Mouse (Mus musculus) MEL (cell line): ENCODE data around the gene Csnk2b.

Experiments used
- CHD1 ChIP-seq: IDR thresholded peaks from 2 replicates; pipeline ENCODE4 v1.6.1; 2012; ENCODE audit warnings: low read depth, mild to moderate bottlenecking, inconsistent platforms, low read length, improper control_type of control experiment
- CTCF ChIP-seq, 3 experiments: IDR thresholded peaks in 2 of 3; conservative IDR thresholded peaks in 1 of 3; 2 replicates each; pipeline ENCODE4 v1.5.1; 2011 to 2012; ENCODE audit warnings: low read length in 3 of 3, low read depth in 2 of 3, mild to moderate bottlenecking in 2 of 3, improper control_type of control experiment in 1 of 3, inconsistent platforms in 1 of 3, mixed read lengths in 1 of 3, moderate library complexity in 1 of 3; ENCODE audit not compliant: control insufficient read depth in 1 of 3, insufficient read depth in 1 of 3, poor library complexity in 1 of 3, severe bottlenecking in 1 of 3
- ETS1 ChIP-seq: IDR thresholded peaks from 2 replicates; pipeline ENCODE4 v1.6.1; 2012; ENCODE audit warnings: low read depth, mild to moderate bottlenecking, inconsistent platforms, low read length, improper control_type of control experiment, moderate library complexity
- KAT2A ChIP-seq: conservative IDR thresholded peaks from 2 replicates; pipeline ENCODE4 v1.6.1; 2012; ENCODE audit warnings: low read depth, low read length, improper control_type of control experiment, inconsistent platforms
- RCOR1 ChIP-seq: IDR thresholded peaks from 2 replicates; pipeline ENCODE4 v1.6.1; 2012; ENCODE audit warnings: low read depth, mild to moderate bottlenecking, inconsistent platforms, low read length, improper control_type of control experiment
- SMC3 ChIP-seq: IDR thresholded peaks from 2 replicates; pipeline ENCODE4 v1.6.1; 2011; ENCODE audit warnings: low read depth, low read length, improper control_type of control experiment
- TAL1 ChIP-seq: IDR thresholded peaks from 2 replicates; pipeline ENCODE4 v1.6.1; 2012; ENCODE audit warnings: mild to moderate bottlenecking, inconsistent platforms, low read length, moderate library complexity, mixed read lengths

- TF ChIP-seq CHD1 (no peak), RCOR1 (0 out of 2 replicates have a peak, but pooled peaks have one; percentile 31), KAT2A (no peak), ETS1 (0 out of 2 replicates have a peak, but pooled peaks have one; percentile 20), SMC3 (peak; percentile 57), TAL1 (no peak), CTCF (IDR thresholded peaks at IDR 0.05 in 2 of 3, conservative IDR thresholded peaks at IDR 0.05 in 1 of 3; ENCODE audit: control insufficient read depth in 1 of 3, insufficient read depth in 1 of 3, low read depth in 2 of 3, low read length in 3 of 3, poor library complexity in 1 of 3, severe bottlenecking in 1 of 3) (peak in 2 of 3 experiments; percentile 8 to 64; a peak in 2 of 6 replicates)
Measured at GRCm38 (mm10) chr17:35121871-35122303, at the start of gene Csnk2b.
